Mouse (Mus musculus): ENCODE results near the gene Olfr786. TPM values are rescaled to one million over a fixed set of nuclear protein-coding genes. Genes with fewer than 3 reads are reported as not detected.

Olfr786 gene
- not detected for total RNA-seq (2021)
- long read RNA-seq, experiment 1, result 0 reads
- long read RNA-seq, experiment 2, result 0 reads

DNA sequence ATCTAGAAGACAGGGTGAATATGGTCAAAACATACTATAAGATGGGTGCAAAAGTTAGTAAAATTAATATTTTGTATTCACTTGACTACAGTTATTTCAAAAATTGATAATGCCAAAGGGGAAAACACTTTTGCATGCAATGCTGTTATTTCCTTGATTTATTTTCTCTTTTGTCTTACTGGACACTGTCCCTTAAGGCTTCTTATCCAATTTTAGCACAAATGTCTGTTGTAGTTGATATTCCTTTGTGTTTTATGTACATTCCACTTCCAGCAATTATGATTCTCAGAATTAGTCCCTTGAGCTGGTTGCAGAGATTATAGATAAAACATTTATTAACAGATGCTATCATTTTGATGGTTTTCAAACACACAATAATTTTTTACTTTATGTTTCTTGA is at the start of gene Olfr786:
Olfr786 (plus strand) TSS at position 301 of the 400 bp plus-strand sequence.
- intact Hi-C loops (cut with DNase I), result no loop called here
- no peak for DNase-seq

DNA sequence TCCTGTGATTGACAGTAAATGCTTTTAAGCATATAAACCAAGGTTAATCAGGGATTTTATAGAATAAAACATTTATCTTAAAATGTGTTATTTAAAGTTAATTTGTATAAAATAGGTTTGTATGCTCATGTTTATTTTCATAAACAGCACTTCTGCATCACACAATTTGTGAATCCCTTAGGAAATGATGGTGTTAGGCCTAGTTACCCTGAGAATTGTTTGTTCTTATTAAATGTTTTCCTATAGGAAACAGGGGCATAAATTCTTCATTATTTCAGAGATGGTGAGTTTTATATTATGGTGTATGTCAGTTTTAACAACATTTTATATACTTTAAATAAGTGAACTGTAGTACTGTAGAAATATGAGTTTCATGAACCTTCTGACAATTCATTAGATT is 43.3 kb upstream of the Olfr786 start, which contains the start of gene Olfr784:
Olfr784 (plus strand) TSS at position 301 of the 400 bp plus-strand sequence.
- intact Hi-C loops (cut with DNase I), result no loop called here
- no peak for DNase-seq

DNA sequence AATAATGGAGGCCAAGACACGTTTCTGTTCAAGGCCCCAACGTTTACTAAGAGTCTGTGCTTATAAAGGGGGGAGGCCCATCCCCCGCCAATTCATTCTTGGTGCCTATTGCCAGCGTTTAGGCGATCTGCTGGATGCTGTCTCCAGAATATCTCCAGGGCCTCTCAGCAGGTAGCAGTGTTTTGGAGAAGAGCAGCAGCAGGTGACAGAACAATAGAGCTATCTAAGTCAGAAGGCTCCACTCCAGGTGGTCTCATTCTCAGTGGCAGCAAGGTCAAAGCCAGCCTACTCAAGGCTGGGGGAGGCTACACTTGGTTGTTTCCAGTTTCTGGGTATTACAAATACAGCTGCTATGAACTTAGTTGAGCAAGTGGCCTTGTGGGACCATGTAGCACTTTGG is 26.2 kb upstream of the Olfr786 start:
- no peak for DNase-seq
- intact Hi-C loops (cut with DNase I), result no loop called here

DNA sequence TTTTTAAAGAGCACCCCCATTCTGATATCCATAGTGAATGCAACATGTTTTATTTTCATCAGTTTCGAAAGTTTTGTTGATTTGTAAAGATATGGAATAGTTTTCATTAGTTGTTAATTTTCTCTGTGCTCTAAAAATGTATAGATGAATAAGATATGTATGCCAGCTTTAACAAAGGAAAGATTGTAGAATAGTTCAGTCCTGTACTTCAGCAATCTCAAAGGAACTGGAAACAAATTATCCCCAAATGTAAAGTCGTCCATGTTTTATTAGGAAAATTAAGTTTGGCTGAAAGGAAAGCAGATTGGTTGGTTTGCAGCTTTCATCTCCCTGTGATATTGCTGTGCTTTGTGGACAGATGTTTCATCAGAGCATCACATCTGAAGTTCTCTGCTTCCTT is 22.0 kb upstream of the Olfr786 start, which contains the start of gene Olfr785:
Olfr785 (plus strand) TSS at position 301 of the 400 bp plus-strand sequence.
- intact Hi-C loops (cut with DNase I), result no loop called here

DNA sequence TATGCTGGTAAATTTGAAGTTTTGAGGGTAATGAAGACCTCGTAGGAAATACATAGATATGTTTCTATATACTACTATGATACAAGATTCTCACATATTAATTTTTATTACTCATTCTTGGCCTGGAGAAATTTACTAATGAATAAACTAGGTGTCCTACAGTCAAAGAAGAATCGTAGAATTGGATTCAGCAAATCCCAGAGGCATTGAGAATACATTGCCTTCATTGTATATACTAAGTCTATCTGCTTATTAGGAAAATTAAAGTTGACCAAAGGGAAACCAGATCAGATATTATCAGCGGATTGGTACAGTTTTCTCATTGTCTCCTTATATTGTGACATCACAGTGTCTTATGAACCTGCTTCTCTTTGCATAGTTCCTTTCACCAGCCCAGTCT is 34.5 kb downstream of the Olfr786 start, which contains the start of gene Olfr787:
Olfr787 (plus strand) TSS at position 301 of the 400 bp plus-strand sequence.
- DNase-seq, result no peak
- intact Hi-C loops (cut with DNase I), result no loop called here

More for the DNA sequence above, 22.0 kb upstream of the Olfr786 start, which contains the start of gene Olfr785:
- DNase-seq, result no peak

DNA sequence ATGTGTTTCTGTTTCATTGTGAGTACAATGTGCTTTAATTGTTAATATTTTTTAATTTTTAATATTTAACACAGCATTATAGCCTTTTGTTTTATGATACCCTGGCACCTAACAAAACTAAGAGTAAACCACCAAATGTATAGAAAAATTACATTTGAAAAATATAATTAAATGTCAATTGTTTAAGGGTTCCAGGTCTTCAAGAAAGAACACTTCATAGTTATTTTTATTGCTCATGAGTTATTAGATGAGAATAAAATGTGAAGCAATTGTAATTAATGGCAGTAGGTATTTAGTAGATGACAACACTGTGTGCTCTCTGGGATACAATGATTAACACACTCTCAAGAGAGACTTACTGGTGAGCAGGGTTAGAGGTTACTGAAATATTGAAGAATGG is 43.6 kb downstream of the Olfr786 start, which contains the start of gene Olfr788:
Olfr788 (plus strand) TSS at position 301 of the 400 bp plus-strand sequence.
- DNase-seq, result no peak

DNA sequence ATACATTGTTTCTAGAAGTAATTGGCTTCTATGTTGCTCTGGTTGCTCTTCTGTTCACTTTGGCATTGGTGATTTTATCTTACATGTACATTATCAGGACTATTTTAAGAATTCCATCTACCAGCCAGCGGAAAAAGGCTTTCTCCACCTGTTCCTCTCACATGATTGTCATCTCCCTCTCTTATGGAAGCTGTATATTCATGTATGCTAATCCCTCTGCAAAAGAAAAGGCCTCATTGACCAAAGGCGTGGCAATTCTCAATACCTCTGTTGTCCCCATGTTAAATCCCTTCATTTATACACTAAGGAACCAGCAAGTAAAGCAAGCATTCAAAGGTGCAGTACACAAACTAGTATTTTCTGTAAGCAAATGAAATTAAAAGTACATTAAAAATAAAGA is 46.1 kb downstream of the Olfr786 start:
- no peak for DNase-seq
- intact Hi-C loops (cut with DNase I), result no loop called here

More for the DNA sequence above, 43.6 kb downstream of the Olfr786 start, which contains the start of gene Olfr788:
- intact Hi-C loops (cut with DNase I), result no loop called here

DNA sequence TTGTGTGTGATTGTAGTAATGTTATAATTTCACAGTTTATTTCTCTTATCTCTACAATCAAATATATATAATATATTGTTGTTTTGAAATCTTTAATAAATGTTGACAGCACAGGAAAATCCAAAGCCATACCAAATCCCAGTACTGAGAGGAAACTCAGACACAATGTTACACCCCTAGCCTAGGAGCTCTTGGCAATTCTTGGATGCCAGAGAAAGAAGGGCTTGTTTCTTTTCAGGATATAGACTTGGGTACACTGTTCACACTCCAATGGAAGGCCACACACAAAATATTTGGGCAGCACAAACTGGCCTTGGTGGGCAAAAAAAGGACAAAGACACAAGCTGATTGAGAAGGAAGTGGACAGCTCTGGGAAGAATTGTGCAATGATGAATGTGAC is 46.6 kb downstream of the Olfr786 start:
- DNase-seq, result no peak
- intact Hi-C loops (cut with DNase I), result no loop called here

DNA sequence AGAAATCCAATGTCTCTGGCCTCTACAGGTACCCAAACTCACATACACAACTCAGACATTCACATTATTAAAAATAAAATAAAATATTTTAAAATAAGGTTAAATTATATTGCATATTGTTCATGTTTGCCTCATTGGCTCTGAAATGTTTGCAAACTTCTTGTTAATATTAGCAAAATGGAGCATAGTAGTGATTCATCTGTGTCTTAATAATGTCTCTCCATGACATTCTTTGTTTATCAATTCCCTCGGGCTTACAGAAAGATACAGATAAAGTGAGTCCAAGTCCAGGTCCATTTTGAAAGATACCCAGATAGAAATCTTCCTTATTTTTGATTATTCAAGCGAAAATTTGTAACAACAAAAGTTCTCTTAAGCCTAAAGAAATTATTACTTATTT is 57.3 kb downstream of the Olfr786 start, which contains the start of gene Olfr789:
Olfr789 (plus strand) TSS at position 301 of the 400 bp plus-strand sequence.
- intact Hi-C loops (cut with DNase I), result no loop called here
- DNase-seq, result no peak

Other genes starting within 250 kb of the Olfr786 start
- gene Olfr772, start 249.4 kb upstream of the Olfr786 start, total RNA-seq (2021), result not detected
- gene Olfr773, start 239.9 kb upstream of the Olfr786 start, total RNA-seq (2021), result not detected
- gene Olfr774, start 191.1 kb upstream of the Olfr786 start, total RNA-seq (2021), result not detected
- not detected for gene Olfr775, start 178.9 kb upstream of the Olfr786 start, total RNA-seq (2021)
- not detected for gene Olfr776, start 168.2 kb upstream of the Olfr786 start, total RNA-seq (2021)
- not detected for gene Olfr777, start 155.8 kb upstream of the Olfr786 start, total RNA-seq (2021)
- not detected for gene Olfr780, start 109.2 kb upstream of the Olfr786 start, total RNA-seq (2021)
- not detected for gene Olfr781, start 98.5 kb upstream of the Olfr786 start, total RNA-seq (2021)
- gene Olfr782, start 78.5 kb upstream of the Olfr786 start, total RNA-seq (2021), result not detected
- gene Olfr784, start 43.2 kb upstream of the Olfr786 start, total RNA-seq (2021), result under 1 TPM in 1 of 2 experiments, not detected in 1; 0.10 TPM
- not detected for gene Olfr785, start 21.9 kb upstream of the Olfr786 start, total RNA-seq (2021)
- not detected for gene Olfr787, start 34.6 kb downstream of the Olfr786 start, total RNA-seq (2021)
- gene Olfr788, start 43.7 kb downstream of the Olfr786 start, total RNA-seq (2021), result not detected
- gene Olfr789, start 57.4 kb downstream of the Olfr786 start, total RNA-seq (2021), result not detected
- not detected for gene Olfr790, start 71.2 kb downstream of the Olfr786 start, total RNA-seq (2021)
- not detected for gene Olfr791, start 94.5 kb downstream of the Olfr786 start, total RNA-seq (2021)
- not detected for gene Olfr792, start 111.9 kb downstream of the Olfr786 start, total RNA-seq (2021)
- not detected for gene Olfr794, start 140.3 kb downstream of the Olfr786 start, total RNA-seq (2021)
- not detected for gene Olfr796, start 185.3 kb downstream of the Olfr786 start, total RNA-seq (2021)
- gene Olfr798, start 200.6 kb downstream of the Olfr786 start, total RNA-seq (2021), result not detected
- not detected for gene Olfr799, start 210.2 kb downstream of the Olfr786 start, total RNA-seq (2021)
- gene Olfr800, start 230.4 kb downstream of the Olfr786 start, total RNA-seq (2021), result not detected
- not detected for gene Olfr801, start 246.6 kb downstream of the Olfr786 start, total RNA-seq (2021)

Measured in gastrocnemius, postnatal 36 days (tissue).